Comparison of ENCODE assay signal across 21 mouse cellular contexts in genomic region chr1:51872493-51873261, GRCm38 (mm10). TPM values are rescaled to one million over a fixed set of nuclear protein-coding genes. Genes with fewer than 3 reads are reported as not detected.
A peak's percentile ranks its signal among the peaks of the same experiment; 100 is the strongest.
DNase-seq lines count a peak whose midpoint lies in the region; ATAC-seq lines count a peak whose summit lies in the region.
"Had no signal": no experiment of that assay in that cellular context is flagged by ENCODE, and none has a peak within 500 bp of the region (broad histone marks: within the 10 kb centered on the region; RNA-seq: fewer than 3 reads in every experiment).

No protein-coding gene starts in this region.

- 82% methylated on average over 7 of the region's 7 CpGs for WGBS in forebrain, embryonic 16.5 days
- 85% methylated on average over 7 of the region's 7 CpGs for WGBS in forebrain, embryonic 12.5 days
- 79% methylated on average over 7 of the region's 7 CpGs for WGBS in intestine, embryonic 16.5 days
- 79% methylated on average over 7 of the region's 7 CpGs for WGBS in intestine, embryonic 15.5 days
- 78% methylated on average over 7 of the region's 7 CpGs for WGBS in neural tube, embryonic 13.5 days

- no peak overlapping the region for H3K4me3 ChIP-seq in forebrain, embryonic 16.5 days (replicated peaks; ENCODE audit: low read length)
- no peak overlapping the region for H3K4me3 ChIP-seq in forebrain, embryonic 12.5 days (replicated peaks)
- H3K4me3 ChIP-seq in intestine, embryonic 16.5 days (ENCODE audit: low read length): no peak overlapping the region
- no peak overlapping the region for H3K4me3 ChIP-seq in intestine, embryonic 15.5 days (replicated peaks)
- no peak overlapping the region for H3K4me3 ChIP-seq in neural tube, embryonic 13.5 days
- H3K4me3 ChIP-seq: forebrain, embryonic 15.5 days; heart, adult 2 months; heart, embryonic 15.5 days had no signal

- H3K9ac ChIP-seq in forebrain, embryonic 16.5 days (replicated peaks; ENCODE audit: low read depth, low read length): no peak overlapping the region
- H3K9ac ChIP-seq in forebrain, embryonic 12.5 days: no peak overlapping the region
- no peak overlapping the region for H3K9ac ChIP-seq in intestine, embryonic 16.5 days (ENCODE audit: low read depth, low read length)
- no peak overlapping the region for H3K9ac ChIP-seq in intestine, embryonic 15.5 days
- no peak overlapping the region for H3K9ac ChIP-seq in neural tube, embryonic 13.5 days
- H3K9ac ChIP-seq: forebrain, embryonic 15.5 days; heart, embryonic 15.5 days had no signal

- no peaks in the 10 kb centered on the region for H3K27me3 ChIP-seq in forebrain, embryonic 16.5 days (replicated peaks; ENCODE audit: control insufficient read depth, insufficient read depth, low read length)
- H3K27me3 ChIP-seq in forebrain, embryonic 12.5 days: no peaks in the 10 kb centered on the region
- no peaks in the 10 kb centered on the region for H3K27me3 ChIP-seq in intestine, embryonic 16.5 days (replicated peaks; ENCODE audit: control insufficient read depth, insufficient read depth, low read length)
- H3K27me3 ChIP-seq in intestine, embryonic 15.5 days (replicated peaks): no peaks in the 10 kb centered on the region
- H3K27me3 ChIP-seq in neural tube, embryonic 13.5 days: no peaks in the 10 kb centered on the region
- H3K27me3 ChIP-seq: CH12.LX; forebrain, embryonic 15.5 days; heart, embryonic 15.5 days; Patski had no signal

- no peak for DNase-seq in neural tube, embryonic 10.5 days (ENCODE audit: extremely low spot score, low spot score)
- no peak for DNase-seq in ovary, adult 18-20 months (ENCODE audit: low spot score)
- DNase-seq: adrenal gland, postnatal 14 days; cerebellum, adult 11-12 months; cerebellum, adult 9-10 months; cerebellum, postnatal 36 days; gastrocnemius, postnatal 14 days; heart, adult 2 months; heart, postnatal 14 days had no signal

- no peak overlapping the region for H3K4me2 ChIP-seq in forebrain, embryonic 16.5 days (ENCODE audit: low read length)
- no peak overlapping the region for H3K4me2 ChIP-seq in forebrain, embryonic 12.5 days
- no peak overlapping the region for H3K4me2 ChIP-seq in intestine, embryonic 16.5 days (ENCODE audit: low read depth, low read length)
- no peak overlapping the region for H3K4me2 ChIP-seq in intestine, embryonic 15.5 days (replicated peaks)
- no peak overlapping the region for H3K4me2 ChIP-seq in neural tube, embryonic 13.5 days
- H3K4me2 ChIP-seq: forebrain, embryonic 15.5 days; heart, embryonic 11.5 days; heart, embryonic 15.5 days had no signal

- H3K4me1 ChIP-seq in forebrain, embryonic 16.5 days (replicated peaks; ENCODE audit: control insufficient read depth, insufficient read depth, low read length): no peaks in the 10 kb centered on the region
- no peaks in the 10 kb centered on the region for H3K4me1 ChIP-seq in forebrain, embryonic 12.5 days
- no peaks in the 10 kb centered on the region; the same call in 1 of the 2 replicates for H3K4me1 ChIP-seq in intestine, embryonic 16.5 days (ENCODE audit: control insufficient read depth, insufficient read depth, low read length)
- 0 out of 2 replicates have a peak, but pooled peaks cover 2% of the 10 kb centered on the region for H3K4me1 ChIP-seq in intestine, embryonic 15.5 days (replicated peaks)
- peaks cover 30% of the 10 kb centered on the region for H3K4me1 ChIP-seq in neural tube, embryonic 13.5 days (replicated peaks)
- H3K4me1 ChIP-seq: forebrain, embryonic 15.5 days had no signal

- peak; percentile 20; the same call in 1 of the 2 replicates for ATAC-seq in forebrain, embryonic 16.5 days
- no peak for ATAC-seq in forebrain, embryonic 12.5 days (ENCODE audit: low FRiP score)
- 0 out of 2 replicates have a peak, but pooled peaks have one; percentile 53 for ATAC-seq in intestine, embryonic 16.5 days
- ATAC-seq in intestine, embryonic 15.5 days: no peak
- ATAC-seq in neural tube, embryonic 13.5 days (ENCODE audit: low read depth): 0 out of 2 replicates have a peak, but pooled peaks have one; percentile 48
- ATAC-seq: activated CD4-positive, CD25-positive, alpha-beta regulatory T cell, adult 4 months; forebrain, embryonic 15.5 days; hindbrain, postnatal 0 days; Patski had no signal

- H3K36me3 ChIP-seq in forebrain, embryonic 16.5 days (ENCODE audit: control insufficient read depth, insufficient read depth): 0 out of 2 replicates have a peak, but pooled peaks cover 2% of the 10 kb centered on the region
- peaks cover 9% of the 10 kb centered on the region for H3K36me3 ChIP-seq in forebrain, embryonic 12.5 days (replicated peaks)
- no peaks in the 10 kb centered on the region for H3K36me3 ChIP-seq in intestine, embryonic 16.5 days (ENCODE audit: control insufficient read depth, insufficient read depth, low read length)
- H3K36me3 ChIP-seq in intestine, embryonic 15.5 days: no peaks in the 10 kb centered on the region
- H3K36me3 ChIP-seq in neural tube, embryonic 13.5 days: no peaks in the 10 kb centered on the region
- H3K36me3 ChIP-seq: heart, embryonic 15.5 days had no signal

- no peak overlapping the region for H3K27ac ChIP-seq in forebrain, embryonic 16.5 days (ENCODE audit: low read length)
- no peak overlapping the region for H3K27ac ChIP-seq in forebrain, embryonic 12.5 days
- H3K27ac ChIP-seq in intestine, embryonic 16.5 days (ENCODE audit: low read length): no peak overlapping the region
- no peak overlapping the region for H3K27ac ChIP-seq in intestine, embryonic 15.5 days
- no peak overlapping the region for H3K27ac ChIP-seq in neural tube, embryonic 13.5 days (replicated peaks)
- H3K27ac ChIP-seq: forebrain, embryonic 15.5 days; heart, adult 2 months; heart, embryonic 15.5 days; hindbrain, postnatal 0 days had no signal

- H3K9me3 ChIP-seq in forebrain, embryonic 16.5 days (ENCODE audit: control insufficient read depth, low read length): no peaks in the 10 kb centered on the region
- peaks cover 3% of the 10 kb centered on the region; the same call in 1 of the 2 replicates for H3K9me3 ChIP-seq in forebrain, embryonic 12.5 days
- no peaks in the 10 kb centered on the region for H3K9me3 ChIP-seq in intestine, embryonic 16.5 days (ENCODE audit: control insufficient read depth, low read length)
- H3K9me3 ChIP-seq in intestine, embryonic 15.5 days: no peaks in the 10 kb centered on the region
- no peaks in the 10 kb centered on the region for H3K9me3 ChIP-seq in neural tube, embryonic 13.5 days
- H3K9me3 ChIP-seq: forebrain, embryonic 15.5 days; heart, embryonic 15.5 days had no signal

RNA-seq across cellular contexts. Expression of gene Myo1b, which starts 43.2 kb away (rescaled TPM):
- polyA plus RNA-seq in forebrain, embryonic 16.5 days (2015; fragmentation: Nextera tagmentation; extraction: Ambion mirVana): 79.4 and 98.0 TPM in 2 replicates
- 114 and 117 TPM in 2 replicates for polyA plus RNA-seq in forebrain, embryonic 12.5 days (2016; fragmentation: Nextera tagmentation; extraction: Ambion mirVana)
- polyA plus RNA-seq in intestine, embryonic 16.5 days (2015; fragmentation: Nextera tagmentation; extraction: Ambion mirVana): 30.8 and 40.8 TPM in 2 replicates
- 45.8 and 54.0 TPM in 2 replicates for polyA plus RNA-seq in intestine, embryonic 15.5 days (2015; fragmentation: Nextera tagmentation; extraction: Ambion mirVana)
- polyA plus RNA-seq in neural tube, embryonic 13.5 days (2015; fragmentation: Nextera tagmentation; extraction: Ambion mirVana): 79.3 TPM in 2 replicates

Comparison
In these comparisons a context has a peak if more than half of its experiments do, and no peak if none do; other contexts are left out.
1. ATAC-seq: peak in forebrain, embryonic 16.5 days (single experiment), intestine, embryonic 16.5 days (single experiment) and neural tube, embryonic 13.5 days (single experiment); none in forebrain, embryonic 12.5 days (single experiment) and intestine, embryonic 15.5 days (single experiment).